Mouse (Mus musculus) induced T-regulatory cell, adult 2 months (primary cell): ENCODE measurements around the gene Wdr70.

Source experiments
- DNase-seq: peaks from one replicate; pipeline ENCODE4 v3.0.0-alpha.2; 2012; ENCODE audit warnings: low read depth

The Wdr70 gene

GRCm38 (mm10) chr15:7862890-7863289, 236.1 kb downstream of the Wdr70 start:
- DNase-seq: no peak

DNA sequence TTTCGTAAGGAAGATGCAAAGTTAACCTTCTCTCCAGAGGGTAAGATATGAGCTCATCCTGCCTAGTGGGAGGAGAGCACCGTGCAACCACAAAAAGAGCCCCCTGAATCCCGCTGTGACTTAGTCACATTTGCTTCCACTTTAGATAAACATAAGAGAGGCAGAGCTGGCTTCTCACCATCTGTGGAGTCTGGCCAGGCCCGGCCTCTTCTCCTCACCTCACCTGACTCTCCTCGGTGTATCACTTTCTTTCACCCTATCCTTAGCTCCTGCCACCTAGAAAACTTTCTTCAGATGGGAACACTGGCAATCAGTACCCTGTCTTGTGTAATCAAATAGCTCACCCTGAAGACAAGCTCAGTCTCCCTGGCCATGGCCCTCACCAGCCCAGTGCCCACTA, 240.2 kb downstream of the Wdr70 start:
- no peak for DNase-seq

GRCm38 (mm10) chr15:7857418-7857817, 241.6 kb downstream of the Wdr70 start:
- DNase-seq: no peak

DNA sequence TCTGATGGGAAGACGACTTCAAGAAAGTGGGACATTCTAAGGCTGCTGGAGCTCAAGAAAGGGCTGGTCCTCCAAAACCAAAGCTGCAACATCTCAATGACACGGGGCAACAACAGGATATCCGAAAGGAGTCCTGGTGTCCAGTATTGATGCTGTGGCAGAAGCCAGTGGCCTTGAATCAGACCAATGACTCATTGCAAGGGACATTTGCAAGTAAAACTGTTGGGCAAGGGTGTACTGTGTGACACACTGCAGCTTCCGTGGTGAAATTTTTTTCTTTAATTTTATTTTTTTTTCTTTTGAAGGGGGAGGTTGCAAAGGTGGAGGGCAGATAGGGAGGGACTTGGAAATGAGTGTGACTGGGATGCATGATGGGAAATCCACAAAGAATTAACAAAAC, 256.6 kb downstream of the Wdr70 start:
- DNase-seq: no peak

- DNase-seq: no peak
Measured at GRCm38 (mm10) chr15:7841664-7842063, 257.3 kb downstream of the Wdr70 start.

- no peak for DNase-seq
Measured at GRCm38 (mm10) chr15:7838921-7839309, 260.1 kb downstream of the Wdr70 start.

DNA sequence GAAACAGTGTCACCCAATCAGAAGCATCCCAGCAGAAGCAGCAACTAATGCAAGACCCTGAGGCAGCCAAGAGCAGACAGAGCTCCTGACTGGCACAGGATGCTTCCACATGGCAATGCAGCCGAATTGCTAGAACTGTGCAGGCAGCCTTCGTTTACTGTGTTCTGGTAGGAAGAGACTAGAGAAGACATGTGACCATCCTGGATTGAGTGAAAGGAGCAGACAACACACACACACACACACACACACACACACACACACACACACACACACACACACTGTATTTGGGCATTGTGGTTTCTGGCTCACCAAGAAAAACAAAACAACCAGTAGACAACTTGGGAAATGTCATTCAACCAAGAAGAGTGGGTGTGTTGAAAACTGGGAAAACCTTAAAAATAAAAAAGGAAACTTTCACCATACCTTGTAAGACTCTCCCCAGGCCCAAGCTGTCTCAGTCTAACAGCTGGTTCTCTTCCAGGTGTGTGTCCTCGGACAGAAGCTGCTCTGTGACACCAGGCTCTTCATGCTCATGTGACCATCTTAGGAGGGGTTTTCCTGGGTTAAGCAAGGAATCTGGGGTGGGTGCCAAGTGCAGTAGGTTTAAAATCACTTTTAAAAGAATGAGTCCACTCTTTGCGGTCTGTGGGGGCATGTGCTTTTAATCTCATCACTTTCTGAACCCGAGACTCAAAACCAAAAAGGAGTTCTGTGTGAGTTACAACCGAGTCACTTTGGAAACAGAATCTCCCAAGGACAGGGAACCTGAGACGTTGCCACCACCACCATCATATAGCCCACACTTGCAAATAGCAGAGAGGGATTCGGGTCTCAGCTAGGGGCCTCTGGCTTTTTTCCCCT, 260.7 kb downstream of the Wdr70 start:
- no peak for DNase-seq

DNA sequence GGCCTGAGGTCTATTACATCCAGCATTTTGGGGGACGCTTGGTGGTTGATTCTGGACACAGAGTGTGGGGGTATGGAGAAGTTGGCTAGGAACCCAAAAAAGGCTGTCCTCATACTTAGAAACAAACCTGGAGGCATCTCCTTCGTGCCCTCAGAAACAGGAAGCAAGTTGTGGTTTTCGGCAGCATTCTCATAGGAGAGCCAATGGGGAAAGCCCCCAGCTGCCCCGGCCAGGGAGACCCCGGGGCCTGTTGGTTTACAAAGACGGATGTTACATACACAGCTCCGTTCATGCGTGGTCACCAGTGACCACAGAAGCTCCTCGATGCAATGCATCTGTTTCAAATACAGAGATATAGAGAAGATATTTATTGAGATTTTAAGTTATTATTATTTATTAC, 263.6 kb downstream of the Wdr70 start:
- DNase-seq: no peak

- no peak for DNase-seq
Measured at GRCm38 (mm10) chr15:7825530-7825929, 273.5 kb downstream of the Wdr70 start.

DNA sequence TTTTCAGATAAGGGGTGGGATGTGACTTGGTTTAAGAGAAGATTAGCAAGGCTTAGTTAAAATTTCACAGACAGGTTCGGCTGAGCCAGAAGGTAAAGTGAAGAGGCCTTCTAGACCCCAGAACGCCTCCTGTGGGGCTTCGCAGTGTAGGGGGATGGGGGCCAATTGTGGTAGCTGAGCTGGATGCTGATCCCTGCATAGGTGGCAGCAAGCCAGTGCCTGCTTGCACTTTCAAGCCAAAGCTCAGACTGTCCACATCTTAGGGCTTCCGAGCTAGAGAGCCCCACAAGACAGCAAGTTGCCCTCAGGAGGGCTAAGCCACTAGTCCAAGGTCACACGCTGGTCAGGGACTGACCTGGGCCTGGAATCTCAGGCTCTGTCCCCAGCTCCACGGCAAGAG, 275.1 kb downstream of the Wdr70 start:
- no peak for DNase-seq
